Mouse (Mus musculus): ENCODE results near the gene Dusp1.

DNA sequence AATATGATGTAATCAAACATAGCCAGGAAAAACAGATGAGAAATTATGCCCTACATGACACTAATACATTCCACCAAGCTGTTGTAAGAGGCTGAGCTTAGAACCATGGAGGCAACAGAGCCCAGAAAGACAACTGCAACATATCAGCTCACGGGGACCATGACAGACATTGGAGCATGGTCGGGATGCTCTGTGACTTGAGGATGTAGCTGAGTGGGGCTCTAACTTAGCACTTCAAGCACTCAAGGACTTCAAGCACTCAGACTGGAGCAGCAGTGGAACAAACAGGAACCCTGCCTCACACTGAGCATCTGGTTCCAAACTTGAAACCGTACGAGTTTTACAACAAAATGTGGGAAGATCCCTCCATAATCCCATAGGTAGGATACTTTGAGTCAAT lies 46.3 kb downstream of the Dusp1 start:
- TF ChIP-seq GATA1 (IDR thresholded peaks at IDR 0.05; ENCODE audit: low read length) (no peak), TAL1 (IDR thresholded peaks at IDR 0.05; ENCODE audit: low read length) (no peak)

All from erythroblast, embryonic 14.5 days (primary cell).